In genomic region chr12:117736928-117737327, GRCm38 (mm10) we compare ENCODE assay signal across 15 mouse cellular contexts.
A peak's percentile ranks its signal among the peaks of the same experiment; 100 is the strongest.
DNase-seq lines count a peak whose midpoint lies in the region; ATAC-seq lines count a peak whose summit lies in the region.
"Had no signal": no experiment of that assay in that cellular context is flagged by ENCODE, and none has a peak within 500 bp of the region (broad histone marks: within the 10 kb centered on the region; RNA-seq: fewer than 3 reads in every experiment).

No protein-coding gene starts in this region.

- 46% methylated on average over 2 of the region's 2 CpGs for WGBS in heart, embryonic 12.5 days
- WGBS in forebrain, embryonic 15.5 days, result 8% methylated on average over 2 of the region's 2 CpGs
- WGBS in midbrain, embryonic 14.5 days, result 19% methylated on average over 2 of the region's 2 CpGs

- no peak for DNase-seq in heart, postnatal 36 days
- DNase-seq in R1 (ENCODE audit: low read depth, low spot score), result peak; percentile 61
- DNase-seq in midbrain, embryonic 14.5 days, result peak; percentile 85
- no peak for DNase-seq in adrenal gland, postnatal 4 days (ENCODE audit: low spot score in 2 of 2)
- DNase-seq in gastrocnemius, adult 18-20 months (ENCODE audit: low spot score), result no peak
- DNase-seq in adrenal gland, adult (ENCODE audit: inconsistent age in 2 of 2, low spot score in 1 of 2), result no peak
- DNase-seq: adrenal gland, postnatal 36 days; cerebellum, adult 18-20 months; kidney, adult 18-20 months; liver, embryonic 13.5 days; lung, postnatal 4 days; thymus, postnatal 4 days had no signal

- no peaks in the 10 kb centered on the region for H3K9me3 ChIP-seq in heart, embryonic 12.5 days (replicated peaks)
- no peaks in the 10 kb centered on the region for H3K9me3 ChIP-seq in forebrain, embryonic 15.5 days
- H3K9me3 ChIP-seq in midbrain, embryonic 14.5 days (ENCODE audit: control insufficient read depth, low read length), result no peaks in the 10 kb centered on the region
- H3K9me3 ChIP-seq: liver, embryonic 13.5 days had no signal

- H3K4me1 ChIP-seq in heart, embryonic 12.5 days (replicated peaks), result peaks cover 51% of the 10 kb centered on the region
- H3K4me1 ChIP-seq in forebrain, embryonic 15.5 days, result peaks cover 21% of the 10 kb centered on the region
- H3K4me1 ChIP-seq in midbrain, embryonic 14.5 days (ENCODE audit: control insufficient read depth, insufficient read depth, low read length), result peaks cover 19% of the 10 kb centered on the region
- H3K4me1 ChIP-seq: liver, embryonic 13.5 days had no signal

- no peak overlapping the region for H3K4me3 ChIP-seq in heart, embryonic 12.5 days
- no peak overlapping the region for H3K4me3 ChIP-seq in forebrain, embryonic 15.5 days
- no peak overlapping the region for H3K4me3 ChIP-seq in midbrain, embryonic 14.5 days (replicated peaks; ENCODE audit: low read depth, low read length)
- H3K4me3 ChIP-seq: liver, embryonic 13.5 days had no signal

- intact Hi-C loops in heart, postnatal 36 days (cut with DNase I), result no loop called here

- no peak overlapping the region for H3K4me2 ChIP-seq in heart, embryonic 12.5 days
- no peak overlapping the region for H3K4me2 ChIP-seq in forebrain, embryonic 15.5 days (replicated peaks)
- H3K4me2 ChIP-seq in midbrain, embryonic 14.5 days (ENCODE audit: low read length), result no peak overlapping the region
- H3K4me2 ChIP-seq: liver, embryonic 13.5 days had no signal

- no peaks in the 10 kb centered on the region for H3K36me3 ChIP-seq in heart, embryonic 12.5 days
- 0 out of 2 replicates have a peak, but pooled peaks cover 6% of the 10 kb centered on the region for H3K36me3 ChIP-seq in forebrain, embryonic 15.5 days
- peaks cover 8% of the 10 kb centered on the region; the same call in 1 of the 2 replicates for H3K36me3 ChIP-seq in midbrain, embryonic 14.5 days (ENCODE audit: control insufficient read depth, insufficient read depth, low read length)
- H3K36me3 ChIP-seq: liver, embryonic 13.5 days had no signal

- 0 out of 2 replicates have a peak overlapping the region, but pooled peaks have one; percentile 23 for H3K27ac ChIP-seq in heart, embryonic 12.5 days (ENCODE audit: poor library complexity, severe bottlenecking)
- peak overlapping the region; percentile 24 for H3K27ac ChIP-seq in forebrain, embryonic 15.5 days (replicated peaks)
- peak overlapping the region; percentile 60 for H3K27ac ChIP-seq in midbrain, embryonic 14.5 days (replicated peaks; ENCODE audit: low read depth, low read length)
- H3K27ac ChIP-seq: liver, embryonic 13.5 days had no signal

- peak; percentile 63 for ATAC-seq in heart, embryonic 12.5 days (ENCODE audit: insufficient number of reproducible peaks, low FRiP score)
- ATAC-seq in forebrain, embryonic 15.5 days (replicated peaks), result peak; percentile 93
- peak; percentile 90 for ATAC-seq in midbrain, embryonic 14.5 days (ENCODE audit: low FRiP score, low TSS enrichment)
- ATAC-seq: Patski had no signal

- no peak overlapping the region for H3K9ac ChIP-seq in heart, embryonic 12.5 days
- H3K9ac ChIP-seq in forebrain, embryonic 15.5 days (replicated peaks), result no peak overlapping the region
- no peak overlapping the region for H3K9ac ChIP-seq in midbrain, embryonic 14.5 days (replicated peaks; ENCODE audit: low read length)
- H3K9ac ChIP-seq: liver, embryonic 13.5 days had no signal

- H3K27me3 ChIP-seq in heart, embryonic 12.5 days (replicated peaks), result no peaks in the 10 kb centered on the region
- no peaks in the 10 kb centered on the region for H3K27me3 ChIP-seq in forebrain, embryonic 15.5 days
- H3K27me3 ChIP-seq in midbrain, embryonic 14.5 days (ENCODE audit: control insufficient read depth, insufficient read depth, low read length), result no peaks in the 10 kb centered on the region
- H3K27me3 ChIP-seq: liver, embryonic 13.5 days; Patski had no signal

Comparison
In these comparisons a context has a peak if more than half of its experiments do, and no peak if none do; other contexts are left out.
1. DNase-seq: peak in R1 (single experiment) and midbrain, embryonic 14.5 days (single experiment); none in heart, postnatal 36 days (0 of 2), adrenal gland, postnatal 4 days (0 of 2), gastrocnemius, adult 18-20 months (single experiment) and adrenal gland, adult (0 of 2).
2. Peak in every context shown above with its lines, with median percentiles within 50 percentile points of each other: ATAC-seq and H3K27ac ChIP-seq.